Mouse (Mus musculus) lung, embryonic 14.5 days (tissue): ENCODE measurements around the gene Zg16. TPM values are rescaled to one million over a fixed set of nuclear protein-coding genes. Genes with fewer than 3 reads are reported as not detected.

Experiments used
- ATAC-seq: fragments of 200-750 bp; cut with Nextera tagmentation; 2 replicates; pipeline ENCODE4 v1.8.0; 2017; ENCODE audit warnings: mild to moderate bottlenecking, moderate TSS enrichment, moderate library complexity; ENCODE audit not compliant: insufficient read depth
- DNase-seq: peaks from one replicate; pipeline ENCODE4 v3.0.0-alpha.2; 2015
- H3K27ac ChIP-seq: fragments of 300-500 bp; sonication (generic); 2 replicates; pipeline ENCODE4 v1.5.1; 2014; ENCODE audit warnings: low read depth, mild to moderate bottlenecking, moderate library complexity
- H3K27me3 ChIP-seq: fragments of 300-500 bp; sonication (generic); 2 replicates; pipeline ENCODE4 v1.6.1; 2014; ENCODE audit warnings: low read length, control low read depth; ENCODE audit not compliant: insufficient read depth
- H3K36me3 ChIP-seq: fragments of 300-500 bp; sonication (generic); 2 replicates; pipeline ENCODE4 v1.6.1; 2014; ENCODE audit warnings: control low read depth; ENCODE audit not compliant: insufficient read depth
- H3K4me1 ChIP-seq: fragments of 300-500 bp; sonication (generic); 2 replicates; pipeline ENCODE4 v1.6.1; 2014; ENCODE audit warnings: antibody characterized with exemption, control low read depth; ENCODE audit not compliant: insufficient read depth
- H3K4me2 ChIP-seq: fragments of 300-500 bp; sonication (generic); 2 replicates; pipeline ENCODE4 v1.6.1; 2014; ENCODE audit warnings: mild to moderate bottlenecking
- H3K4me3 ChIP-seq: fragments of 300-500 bp; sonication (generic); 2 replicates; pipeline ENCODE4 v1.5.1; 2014; ENCODE audit warnings: low read depth, low read length
- H3K9ac ChIP-seq: fragments of 300-500 bp; sonication (generic); 2 replicates; pipeline ENCODE4 v1.6.1; 2014
- H3K9me3 ChIP-seq: fragments of 300-500 bp; sonication (generic); 2 replicates; pipeline ENCODE4 v1.6.1; 2016; ENCODE audit warnings: low read depth, low read length, control low read depth
- CTCF ChIP-seq: IDR thresholded peaks from 2 replicates; pipeline ENCODE4 v1.5.1; 2016; ENCODE audit warnings: antibody characterized with exemption, low read depth
- WGBS: fragments of 180-500 bp; shearing (Covaris S2); extraction: QIAGEN DNeasy Blood & Tissue Kit; methylation state at CpG from one replicate; pipeline ENCODE4 v1.1.7; 2014; 5-methylcytosine and 5-hydroxymethylcytosine counted together
- polyA plus RNA-seq: library from polyadenylated mRNA; unstranded; fragments of >200 nt; fragmentation: Nextera tagmentation; extraction: Ambion mirVana; gene quantifications from 2 replicates; pipeline ENCODE4 v1.2.1, GENCODE M21; 2014

Gene Zg16
- polyA plus RNA-seq, 1 experiment from 2014 or later = not detected

- H3K9me3 ChIP-seq = no peaks in the 10 kb centered on the region
- DNase-seq (no peak), ATAC-seq (no peak)
- no peak overlapping the region for H3K4me2 ChIP-seq
- no peak for TF ChIP-seq CTCF
- 66% methylated on average over 4 of the region's 4 CpGs for WGBS
- no peak overlapping the region for H3K4me3 ChIP-seq
- H3K27ac ChIP-seq = no peak overlapping the region
- H3K4me1 ChIP-seq = no peaks in the 10 kb centered on the region
- no peaks in the 10 kb centered on the region for H3K36me3 ChIP-seq
- no peak overlapping the region for H3K9ac ChIP-seq
- no peaks in the 10 kb centered on the region for H3K27me3 ChIP-seq
Measured at GRCm38 (mm10) chr7:127066317-127066716, 20.8 kb downstream of the Zg16 start.

GRCm38 (mm10) chr7:127065538-127065937 lies 21.6 kb downstream of the Zg16 start:
- WGBS = 79% methylated on average over 6 of the region's 6 CpGs
- Histone ChIP-seq H3K9ac (no peak overlapping the region), H3K4me1 (no peaks in the 10 kb centered on the region), H3K36me3 (no peaks in the 10 kb centered on the region), H3K9me3 (no peaks in the 10 kb centered on the region), H3K4me3 (no peak overlapping the region), H3K27me3 (no peaks in the 10 kb centered on the region), H3K27ac (no peak overlapping the region), H3K4me2 (no peak overlapping the region)
- ATAC-seq (no peak), DNase-seq (no peak)
- 0 out of 2 replicates have a peak, but pooled peaks have one; percentile 4 for TF ChIP-seq CTCF

GRCm38 (mm10) chr7:127055026-127055585 lies 32.0 kb downstream of the Zg16 start:
- ATAC-seq (no peak), DNase-seq (no peak)
- H3K4me3 ChIP-seq = no peak overlapping the region
- no peak overlapping the region for H3K27ac ChIP-seq
- no peaks in the 10 kb centered on the region for H3K4me1 ChIP-seq
- H3K9me3 ChIP-seq = no peaks in the 10 kb centered on the region
- no peak overlapping the region for H3K4me2 ChIP-seq
- 58% methylated on average over 5 of the region's 5 CpGs for WGBS
- H3K36me3 ChIP-seq = no peaks in the 10 kb centered on the region
- H3K9ac ChIP-seq = no peak overlapping the region
- no peaks in the 10 kb centered on the region for H3K27me3 ChIP-seq
- TF ChIP-seq CTCF = no peak

GRCm38 (mm10) chr7:127041851-127042672 lies 45.1 kb downstream of the Zg16 start, which contains the start of gene Kif22:
Kif22 (minus strand) TSS chr7:127042471.
- Histone ChIP-seq H3K36me3 (peaks cover 19% of the 10 kb centered on the region), H3K27me3 (no peaks in the 10 kb centered on the region), H3K4me2 (peak within 1 kb of the TSS; percentile 80), H3K27ac (peak within 1 kb of the TSS; percentile 84), H3K4me3 (peak within 1 kb of the TSS; percentile 99), H3K9me3 (no peaks in the 10 kb centered on the region), H3K9ac (peak within 1 kb of the TSS; percentile 90), H3K4me1 (no peaks in the 10 kb centered on the region; the same call in 1 of the 2 replicates)
- WGBS = under 1% methylated on average over 53 of the region's 53 CpGs
- DNase-seq = peak; percentile 98
- peak; percentile 85 for ATAC-seq
- no peak for TF ChIP-seq CTCF

- no peak overlapping the region for H3K4me3 ChIP-seq
- H3K27me3 ChIP-seq = no peaks in the 10 kb centered on the region
- no peak for DNase-seq
- H3K36me3 ChIP-seq = peaks cover 84% of the 10 kb centered on the region
- H3K27ac ChIP-seq = no peak overlapping the region
- WGBS = 70% methylated on average over 1 of the region's 1 CpGs
- ATAC-seq = no peak
- no peaks in the 10 kb centered on the region for H3K9me3 ChIP-seq
- TF ChIP-seq CTCF = no peak
- H3K9ac ChIP-seq = no peak overlapping the region
- H3K4me1 ChIP-seq = peaks cover 6% of the 10 kb centered on the region; the same call in 1 of the 2 replicates
- H3K4me2 ChIP-seq = no peak overlapping the region
Measured at GRCm38 (mm10) chr7:127031244-127031643, 55.9 kb downstream of the Zg16 start.

- Histone ChIP-seq H3K9ac (no peak overlapping the region), H3K4me2 (no peak overlapping the region), H3K4me1 (peaks cover 6% of the 10 kb centered on the region; the same call in 1 of the 2 replicates), H3K9me3 (no peaks in the 10 kb centered on the region), H3K4me3 (no peak overlapping the region), H3K36me3 (peaks cover 76% of the 10 kb centered on the region), H3K27ac (no peak overlapping the region), H3K27me3 (no peaks in the 10 kb centered on the region)
- 95% methylated on average over 1 of the region's 1 CpGs for WGBS
- ATAC-seq = no peak
- no peak for DNase-seq
- no peak for TF ChIP-seq CTCF
Measured at GRCm38 (mm10) chr7:127030172-127030571, 57.0 kb downstream of the Zg16 start.

- H3K4me2 ChIP-seq = peak overlapping the region; percentile 99
- H3K4me3 ChIP-seq = peak overlapping the region; percentile 97
- peak overlapping the region; percentile 56 for H3K9ac ChIP-seq
- peak overlapping the region; percentile 99 for H3K27ac ChIP-seq
- DNase-seq (no peak), ATAC-seq (peak; percentile 0; the same call in 1 of the 2 replicates)
- no peaks in the 10 kb centered on the region for H3K9me3 ChIP-seq
- TF ChIP-seq CTCF = no peak
- H3K36me3 ChIP-seq = peaks cover 73% of the 10 kb centered on the region
- WGBS = 62% methylated on average over 8 of the region's 8 CpGs
- H3K4me1 ChIP-seq = peaks cover 18% of the 10 kb centered on the region
- H3K27me3 ChIP-seq = no peaks in the 10 kb centered on the region
Measured at GRCm38 (mm10) chr7:127027885-127028284, 59.2 kb downstream of the Zg16 start.
